Mouse (Mus musculus) liver, embryonic 15.5 days (tissue): ENCODE data around the gene Ahcyl1. TPM values are rescaled to one million over a fixed set of nuclear protein-coding genes. Genes with fewer than 3 reads are reported as not detected.
"Not testable (repeated sequence)": the region's sequence is repeated elsewhere in the genome, so short reads cannot be mapped to it uniquely, and the experiment has no call there.

Experiments
- ATAC-seq: fragments of 200-750 bp; cut with Nextera tagmentation; 2 replicates; pipeline ENCODE4 v1.8.0; 2017; ENCODE audit warnings: moderate number of reproducible peaks, mild to moderate bottlenecking, moderate library complexity; ENCODE audit not compliant: insufficient read depth
- H3K27ac ChIP-seq: fragments of 300-500 bp; sonication (generic); replicated peaks from 2 replicates; pipeline ENCODE4 v1.5.1; 2015; ENCODE audit warnings: mild to moderate bottlenecking, inconsistent platforms
- H3K27me3 ChIP-seq: fragments of 300-500 bp; sonication (generic); 2 replicates; pipeline ENCODE4 v1.6.1; 2015; ENCODE audit warnings: mild to moderate bottlenecking, inconsistent platforms
- H3K36me3 ChIP-seq: fragments of 300-500 bp; sonication (generic); replicated peaks from 2 replicates; pipeline ENCODE4 v1.6.1; 2015; ENCODE audit warnings: moderate library complexity, mild to moderate bottlenecking, inconsistent platforms
- H3K4me1 ChIP-seq: fragments of 300-500 bp; sonication (generic); replicated peaks from 2 replicates; pipeline ENCODE4 v1.6.1; 2015; ENCODE audit warnings: inconsistent platforms
- H3K4me2 ChIP-seq: fragments of 300-500 bp; sonication (generic); 2 replicates; pipeline ENCODE4 v1.6.1; 2015; ENCODE audit warnings: moderate library complexity, mild to moderate bottlenecking, inconsistent platforms
- H3K4me3 ChIP-seq: fragments of 300-500 bp; sonication (generic); replicated peaks from 2 replicates; pipeline ENCODE4 v1.5.1; 2015; ENCODE audit warnings: mild to moderate bottlenecking, inconsistent platforms
- H3K9ac ChIP-seq: fragments of 300-500 bp; sonication (generic); 2 replicates; pipeline ENCODE4 v1.6.1; 2015; ENCODE audit warnings: moderate library complexity, mild to moderate bottlenecking, inconsistent platforms
- H3K9me3 ChIP-seq: fragments of 300-500 bp; sonication (generic); replicated peaks from 2 replicates; pipeline ENCODE4 v1.6.1; 2016; ENCODE audit warnings: inconsistent platforms
- WGBS: fragments of 180-500 bp; shearing (Covaris S2); methylation state at CpG from one replicate; pipeline ENCODE4 v1.1.7; 2015; ENCODE audit warnings: mixed read lengths; ENCODE audit not compliant: insufficient replicate concordance; 5-methylcytosine and 5-hydroxymethylcytosine counted together
- polyA plus RNA-seq: library from polyadenylated mRNA; unstranded; fragments of >200 nt; fragmentation: Nextera tagmentation; extraction: Ambion mirVana; gene quantifications from 2 replicates; pipeline ENCODE4 v1.2.1, GENCODE M21; 2015

The Ahcyl1 gene
- polyA plus RNA-seq, 1 experiment from 2014 or later, result 26.4 TPM

DNA sequence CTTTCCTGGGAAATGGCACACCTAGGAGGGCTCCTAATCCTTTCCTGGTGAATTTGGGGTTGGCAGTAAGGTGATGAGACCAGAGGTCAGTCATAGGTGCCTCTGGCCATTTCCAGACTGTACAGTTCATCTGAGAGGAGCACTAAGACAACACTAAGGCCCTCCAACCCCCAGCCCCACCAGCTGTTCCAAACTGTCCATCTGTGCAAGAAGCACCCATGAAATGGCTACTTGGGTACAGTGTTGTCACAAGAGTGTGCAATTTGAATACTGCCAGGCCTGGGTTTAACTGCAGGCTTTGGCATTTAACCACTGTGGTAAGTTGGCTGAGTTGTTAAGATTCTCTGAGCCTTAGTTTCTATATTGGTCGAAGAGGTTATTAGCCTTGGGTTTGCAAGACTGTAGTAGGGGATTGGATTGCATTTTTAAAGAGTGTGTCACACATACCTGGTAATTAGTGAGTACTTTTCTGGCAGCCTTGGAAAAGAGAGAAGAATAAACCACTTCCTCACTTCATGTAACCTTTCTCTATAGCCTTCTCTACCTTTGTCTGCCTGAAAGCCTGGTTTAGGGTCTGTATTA, 41.3 kb upstream of the Ahcyl1 start:
- no peak for ATAC-seq
- Histone ChIP-seq H3K4me2 (no peak overlapping the region), H3K9me3 (no peaks in the 10 kb centered on the region), H3K36me3 (no peaks in the 10 kb centered on the region), H3K27me3 (no peaks in the 10 kb centered on the region), H3K27ac (no peak overlapping the region), H3K4me3 (no peak overlapping the region), H3K4me1 (peaks cover 10% of the 10 kb centered on the region), H3K9ac (no peak overlapping the region)
- WGBS, result 40% methylated on average over 1 of the region's 1 CpGs

GRCm38 (mm10) chr3:107735620-107736019, 39.3 kb upstream of the Ahcyl1 start:
- H3K4me2 ChIP-seq, H3K4me3 ChIP-seq, ATAC-seq, H3K9ac ChIP-seq, H3K27me3 ChIP-seq, H3K9me3 ChIP-seq, H3K4me1 ChIP-seq, H3K36me3 ChIP-seq, H3K27ac ChIP-seq: not testable (repeated sequence)
- WGBS, result 77% methylated on average over 13 of the region's 13 CpGs

DNA sequence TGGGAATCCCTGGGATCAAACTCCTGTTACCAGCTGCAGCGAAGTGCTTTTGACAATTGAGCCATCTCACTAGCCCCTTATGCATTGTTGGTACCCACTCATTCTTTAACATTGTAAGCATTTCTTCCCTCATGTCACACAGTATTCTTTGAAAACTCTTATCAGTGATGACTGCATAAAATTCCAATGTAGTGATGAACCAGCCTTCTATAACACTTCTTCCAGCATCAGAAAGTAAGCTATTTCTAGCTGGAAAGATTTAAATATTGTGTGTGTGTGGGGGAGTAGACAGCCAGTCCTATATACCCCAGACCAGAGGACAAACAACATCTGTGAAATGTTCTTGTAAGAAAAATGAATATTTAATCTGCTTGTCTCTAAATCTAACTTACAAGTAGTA, 37.0 kb upstream of the Ahcyl1 start:
- ATAC-seq, result no peak
- WGBS, result 69% methylated on average over 1 of the region's 1 CpGs
- H3K36me3 ChIP-seq, result no peaks in the 10 kb centered on the region
- H3K27ac ChIP-seq, result no peak overlapping the region
- H3K4me1 ChIP-seq, result no peaks in the 10 kb centered on the region
- H3K27me3 ChIP-seq, result no peaks in the 10 kb centered on the region
- no peak overlapping the region for H3K4me3 ChIP-seq
- H3K9me3 ChIP-seq, result no peaks in the 10 kb centered on the region
- no peak overlapping the region for H3K4me2 ChIP-seq
- no peak overlapping the region for H3K9ac ChIP-seq

- ATAC-seq, result no peak
- H3K4me2 ChIP-seq, result no peak overlapping the region
- no peaks in the 10 kb centered on the region for H3K9me3 ChIP-seq
- H3K27ac ChIP-seq, result no peak overlapping the region
- 53% methylated on average over 2 of the region's 2 CpGs for WGBS
- no peaks in the 10 kb centered on the region for H3K4me1 ChIP-seq
- H3K36me3 ChIP-seq, result no peaks in the 10 kb centered on the region
- no peak overlapping the region for H3K4me3 ChIP-seq
- no peak overlapping the region for H3K9ac ChIP-seq
- no peaks in the 10 kb centered on the region for H3K27me3 ChIP-seq
Measured at GRCm38 (mm10) chr3:107730236-107730635, 33.9 kb upstream of the Ahcyl1 start.

DNA sequence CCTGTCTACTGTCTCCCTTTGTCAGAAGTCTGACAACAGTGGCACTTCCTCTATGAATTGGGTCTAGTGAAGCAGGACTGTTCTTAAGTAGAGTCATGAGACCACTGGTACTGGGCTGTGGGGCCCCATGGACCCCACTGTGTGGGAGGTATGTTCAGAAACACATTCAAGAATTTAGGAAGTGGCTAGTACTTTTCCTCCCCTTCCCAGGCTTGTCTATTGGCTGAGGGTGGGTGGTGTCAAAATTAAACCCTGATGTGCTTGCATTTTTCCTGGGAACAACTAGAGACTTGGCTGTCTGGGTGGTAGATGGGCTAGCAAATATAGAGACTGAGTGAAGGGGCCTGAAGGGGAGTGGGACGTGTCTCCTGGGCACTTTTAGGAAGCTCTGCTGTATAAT, 32.1 kb upstream of the Ahcyl1 start:
- WGBS, result 31% methylated on average over 1 of the region's 1 CpGs
- no peak for ATAC-seq

GRCm38 (mm10) chr3:107715971-107716370, 19.6 kb upstream of the Ahcyl1 start:
- no peak for ATAC-seq
- H3K4me1 ChIP-seq, result 0 out of 2 replicates have a peak, but pooled peaks cover 5% of the 10 kb centered on the region
- no peak overlapping the region for H3K27ac ChIP-seq
- no peaks in the 10 kb centered on the region for H3K36me3 ChIP-seq
- no peak overlapping the region for H3K9ac ChIP-seq
- WGBS, result 54% methylated on average over 1 of the region's 1 CpGs
- H3K9me3 ChIP-seq, result no peaks in the 10 kb centered on the region
- no peaks in the 10 kb centered on the region for H3K27me3 ChIP-seq
- H3K4me2 ChIP-seq, result no peak overlapping the region
- no peak overlapping the region for H3K4me3 ChIP-seq

More for the DNA sequence above, 32.1 kb upstream of the Ahcyl1 start:
- H3K27ac ChIP-seq, result no peak overlapping the region
- no peak overlapping the region for H3K4me2 ChIP-seq
- H3K27me3 ChIP-seq, result no peaks in the 10 kb centered on the region
- no peak overlapping the region for H3K4me3 ChIP-seq
- H3K9me3 ChIP-seq, result no peaks in the 10 kb centered on the region
- no peaks in the 10 kb centered on the region for H3K36me3 ChIP-seq
- no peaks in the 10 kb centered on the region for H3K4me1 ChIP-seq
- no peak overlapping the region for H3K9ac ChIP-seq

- H3K27ac ChIP-seq, result no peak overlapping the region
- H3K9ac ChIP-seq, result no peak overlapping the region
- 51% methylated on average over 5 of the region's 5 CpGs for WGBS
- no peaks in the 10 kb centered on the region for H3K27me3 ChIP-seq
- H3K9me3 ChIP-seq, result no peaks in the 10 kb centered on the region
- H3K4me3 ChIP-seq, result no peak overlapping the region
- H3K4me1 ChIP-seq, result 0 out of 2 replicates have a peak, but pooled peaks cover 5% of the 10 kb centered on the region
- no peak for ATAC-seq
- H3K4me2 ChIP-seq, result no peak overlapping the region
- no peaks in the 10 kb centered on the region for H3K36me3 ChIP-seq
Measured at GRCm38 (mm10) chr3:107714276-107714933, 18.0 kb upstream of the Ahcyl1 start.

DNA sequence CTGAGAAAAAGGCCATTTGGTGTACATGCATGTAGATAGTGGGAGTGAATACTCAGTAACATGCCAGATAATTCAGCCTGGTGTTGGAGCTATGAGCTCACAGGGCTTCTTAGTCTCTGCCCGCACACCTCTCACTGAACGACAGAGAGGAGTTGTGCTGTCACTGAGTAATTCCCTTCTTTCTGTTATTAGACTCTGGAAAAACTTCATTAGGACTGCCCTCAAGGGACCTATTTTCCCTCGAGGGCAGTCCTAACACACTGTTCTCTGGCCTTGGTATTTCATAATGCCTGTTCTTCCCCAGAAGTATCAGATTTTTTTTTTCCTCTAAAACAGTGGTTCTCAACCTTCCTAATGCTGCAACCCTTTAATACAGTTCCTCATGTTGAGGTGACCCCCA, 15.7 kb upstream of the Ahcyl1 start:
- no peak overlapping the region for H3K4me2 ChIP-seq
- no peaks in the 10 kb centered on the region for H3K36me3 ChIP-seq
- H3K4me3 ChIP-seq, result no peak overlapping the region
- no peak for ATAC-seq
- WGBS, result 57% methylated on average over 3 of the region's 3 CpGs
- no peaks in the 10 kb centered on the region for H3K27me3 ChIP-seq
- H3K9ac ChIP-seq, result no peak overlapping the region
- no peaks in the 10 kb centered on the region for H3K4me1 ChIP-seq
- H3K9me3 ChIP-seq, result no peaks in the 10 kb centered on the region
- no peak overlapping the region for H3K27ac ChIP-seq

DNA sequence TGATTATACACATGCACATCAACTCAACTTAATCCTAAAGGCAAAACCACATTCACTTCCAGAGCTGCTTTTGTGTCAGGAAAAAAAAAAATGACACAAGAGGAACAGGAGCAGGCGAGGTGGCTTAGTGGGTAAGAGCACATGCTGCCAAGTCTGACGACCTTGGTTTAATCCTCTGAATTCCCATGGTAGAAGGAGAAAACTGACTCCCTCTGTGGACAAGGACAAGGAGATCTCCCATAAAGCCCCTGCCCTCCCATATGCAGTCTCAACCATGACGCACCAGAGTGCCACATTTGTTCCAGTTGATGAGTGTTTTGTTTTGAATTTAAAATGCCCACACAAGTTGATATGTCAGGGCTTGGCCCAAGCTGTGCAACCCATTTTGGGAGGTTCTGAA, 12.8 kb upstream of the Ahcyl1 start:
- no peak overlapping the region for H3K27ac ChIP-seq
- ATAC-seq, result no peak
- no peak overlapping the region for H3K9ac ChIP-seq
- 49% methylated on average over 3 of the region's 3 CpGs for WGBS
- H3K4me1 ChIP-seq, result 0 out of 2 replicates have a peak, but pooled peaks cover 2% of the 10 kb centered on the region
- H3K4me2 ChIP-seq, result no peak overlapping the region
- no peaks in the 10 kb centered on the region for H3K36me3 ChIP-seq
- no peak overlapping the region for H3K4me3 ChIP-seq
- H3K9me3 ChIP-seq, result no peaks in the 10 kb centered on the region
- H3K27me3 ChIP-seq, result no peaks in the 10 kb centered on the region

- no peak overlapping the region for H3K4me3 ChIP-seq
- no peak for ATAC-seq
- H3K27ac ChIP-seq, result no peak overlapping the region
- H3K9ac ChIP-seq, result no peak overlapping the region
- no peaks in the 10 kb centered on the region for H3K27me3 ChIP-seq
- H3K4me1 ChIP-seq, result peaks cover 10% of the 10 kb centered on the region; the same call in 1 of the 2 replicates
- 67% methylated on average over 4 of the region's 4 CpGs for WGBS
- H3K9me3 ChIP-seq, result no peaks in the 10 kb centered on the region
- no peaks in the 10 kb centered on the region for H3K36me3 ChIP-seq
- no peak overlapping the region for H3K4me2 ChIP-seq
Measured at GRCm38 (mm10) chr3:107707239-107707638, 10.9 kb upstream of the Ahcyl1 start.

- no peak overlapping the region for H3K4me2 ChIP-seq
- 26% methylated on average over 2 of the region's 2 CpGs for WGBS
- no peak for ATAC-seq
- H3K4me3 ChIP-seq, result no peak overlapping the region
- H3K36me3 ChIP-seq, result no peaks in the 10 kb centered on the region
- H3K9me3 ChIP-seq, result no peaks in the 10 kb centered on the region
- H3K4me1 ChIP-seq, result peaks cover 10% of the 10 kb centered on the region; the same call in 1 of the 2 replicates
- H3K27me3 ChIP-seq, result no peaks in the 10 kb centered on the region
- no peak overlapping the region for H3K27ac ChIP-seq
- H3K9ac ChIP-seq, result no peak overlapping the region
Measured at GRCm38 (mm10) chr3:107706164-107706563, 9.8 kb upstream of the Ahcyl1 start.

DNA sequence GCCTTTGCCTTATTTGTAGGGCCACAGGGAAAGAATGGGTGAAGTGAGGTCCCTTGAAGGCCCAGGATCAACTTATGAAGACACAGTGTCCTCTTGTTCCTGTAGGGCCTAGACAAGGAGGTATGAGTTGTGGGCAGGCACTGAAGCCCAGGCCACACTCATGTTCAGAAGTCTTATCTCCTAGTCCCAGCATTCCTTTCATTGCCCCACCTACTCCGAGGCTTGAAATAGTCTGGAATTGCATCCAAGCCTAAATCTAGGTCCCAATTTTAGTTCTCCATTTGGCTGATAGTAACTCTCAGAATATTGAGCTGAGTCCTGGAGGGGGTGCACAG, 8.0 kb upstream of the Ahcyl1 start:
- no peaks in the 10 kb centered on the region for H3K27me3 ChIP-seq
- H3K4me2 ChIP-seq, result no peak overlapping the region
- H3K36me3 ChIP-seq, result no peaks in the 10 kb centered on the region
- no peak overlapping the region for H3K27ac ChIP-seq
- WGBS, result 37% methylated on average over 1 of the region's 1 CpGs
- ATAC-seq, result no peak
- H3K4me3 ChIP-seq, result no peak overlapping the region
- peaks cover 10% of the 10 kb centered on the region; the same call in 1 of the 2 replicates for H3K4me1 ChIP-seq
- H3K9ac ChIP-seq, result no peak overlapping the region
- no peaks in the 10 kb centered on the region for H3K9me3 ChIP-seq
